Mouse (Mus musculus): ENCODE results near the gene Zbtb21. TPM values are rescaled to one million over a fixed set of nuclear protein-coding genes. Genes with fewer than 3 reads are reported as not detected.
A peak's percentile ranks its signal among the peaks of the same experiment; 100 is the strongest.
"Not testable (repeated sequence)": the region's sequence is repeated elsewhere in the genome, so short reads cannot be mapped to it uniquely, and the experiment has no call there.

The Zbtb21 gene
- total RNA-seq (2021): 1 to 10 TPM; 9.3 to 9.5 TPM

DNA sequence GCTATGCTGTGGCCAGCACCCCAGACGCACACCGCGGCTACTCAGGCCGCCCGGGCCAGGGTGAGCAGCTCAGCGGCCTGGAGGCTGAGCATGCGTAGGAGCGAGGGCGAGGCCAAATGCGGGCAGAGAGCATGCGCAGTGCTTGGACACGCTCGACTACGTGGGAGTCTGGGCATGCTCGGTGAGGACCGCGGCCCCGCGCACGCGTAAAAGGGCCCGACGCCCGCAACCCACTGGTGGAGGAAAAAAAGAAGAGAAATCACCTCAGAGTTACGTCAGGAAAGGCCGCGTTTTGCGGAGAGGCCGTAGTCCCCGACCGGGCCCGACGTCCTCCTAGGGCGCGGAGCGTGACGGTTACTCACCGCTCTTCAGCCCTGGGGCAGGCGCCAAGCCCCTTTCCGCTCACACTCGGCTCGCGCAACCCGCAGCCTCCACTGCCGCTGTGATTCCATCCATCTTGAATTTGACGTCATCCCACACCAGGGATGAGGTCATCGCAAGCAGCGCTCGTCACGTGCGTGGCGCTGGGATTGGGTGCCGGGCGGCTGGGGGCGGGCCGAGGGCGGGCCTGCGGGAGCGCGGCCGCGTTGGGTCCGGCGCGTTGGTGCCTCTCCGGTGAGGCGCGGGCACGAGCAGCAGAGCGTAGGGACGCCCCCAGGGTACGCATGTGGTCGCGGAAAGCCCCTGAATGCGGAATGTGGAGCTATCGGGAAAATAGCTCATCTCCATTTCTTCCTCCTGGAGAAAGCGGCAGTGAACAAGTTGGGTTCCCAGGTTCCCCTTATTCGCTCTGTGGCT lies at the start of gene Zbtb21, which contains the start of gene C2cd2:
Gene Zbtb21 (minus strand): TSS at position 472 of the 798 bp plus-strand sequence.
Gene C2cd2 (minus strand): TSS at position 448 of the 798 bp plus-strand sequence.
- intact Hi-C loops (cut with DNase I): loop anchor here (2.0 to 5.0 kb wide), 2 partner anchors 34 to 120 kb away; partner anchors contain the start of genes A630089N07Rik and B230307C23Rik
- DNase-seq: peak; percentile 97

DNA sequence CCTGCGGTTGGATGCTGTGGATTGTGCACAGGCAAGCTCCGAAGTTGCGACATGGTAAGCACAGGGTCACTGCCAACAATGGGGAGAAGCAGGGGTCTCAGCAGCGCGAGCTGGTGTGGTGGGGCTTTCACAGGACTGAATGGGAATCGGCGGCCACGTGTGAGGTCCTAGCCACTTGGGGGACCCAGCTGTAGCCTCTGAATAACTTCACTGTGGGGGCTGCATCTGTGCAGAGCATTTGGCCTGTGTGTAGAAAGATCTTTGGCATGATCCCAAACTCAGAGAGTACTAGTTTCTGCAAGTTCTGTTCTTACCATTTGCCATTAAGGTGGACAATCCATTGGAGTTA lies 34.9 kb upstream of the Zbtb21 start:
- not testable (repeated sequence) for DNase-seq
- intact Hi-C loops (cut with DNase I): loop anchor here (2.0 to 10.0 kb wide), 3 partner anchors 35 to 193 kb away; partner anchors contain the start of genes C2cd2 and Zbtb21

DNA sequence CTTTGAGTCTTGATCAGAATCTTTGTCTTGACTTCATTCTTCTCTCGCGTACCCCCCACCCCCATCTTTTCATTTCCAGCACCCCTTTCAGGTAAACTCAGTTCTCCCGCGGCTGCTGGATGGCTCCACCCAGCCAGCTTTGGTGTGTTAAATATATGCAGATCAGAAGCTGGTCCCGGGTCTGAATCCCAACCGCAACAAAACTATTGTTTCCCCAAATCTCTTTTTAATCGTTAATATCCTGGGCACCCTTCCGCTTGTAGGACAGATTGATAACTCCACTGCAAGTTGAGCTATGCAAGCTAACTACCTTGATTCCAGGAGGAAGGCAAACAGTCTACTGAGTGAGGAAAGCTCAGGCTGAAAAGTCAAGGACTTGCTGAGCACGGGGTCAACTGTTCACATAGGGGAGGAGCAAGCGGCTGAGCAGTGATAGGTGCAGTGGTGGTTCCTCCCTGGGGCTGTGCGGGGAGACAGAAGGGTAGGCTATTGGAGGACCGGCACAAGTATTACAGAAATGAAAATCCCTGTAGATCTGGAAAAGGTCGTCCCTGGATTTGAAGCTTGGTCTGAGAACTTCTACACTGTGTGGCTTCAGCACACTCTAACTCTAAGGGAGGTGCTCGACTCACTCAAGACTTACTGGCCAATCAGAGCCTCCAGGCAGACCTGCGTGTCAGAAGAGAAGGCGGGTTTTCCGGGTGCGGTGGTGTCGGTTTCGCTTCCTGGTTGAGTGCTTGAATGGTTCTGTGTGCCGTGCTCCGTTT lies 34.4 kb upstream of the Zbtb21 start, which contains the start of gene B230307C23Rik:
Gene B230307C23Rik (plus strand): TSS at position 700 of the 767 bp plus-strand sequence.
- intact Hi-C loops (cut with DNase I): loop anchor here (2.0 to 10.0 kb wide), 3 partner anchors 34 to 192 kb away; partner anchors contain the start of genes C2cd2 and Zbtb21
- peak; percentile 81 for DNase-seq

DNA sequence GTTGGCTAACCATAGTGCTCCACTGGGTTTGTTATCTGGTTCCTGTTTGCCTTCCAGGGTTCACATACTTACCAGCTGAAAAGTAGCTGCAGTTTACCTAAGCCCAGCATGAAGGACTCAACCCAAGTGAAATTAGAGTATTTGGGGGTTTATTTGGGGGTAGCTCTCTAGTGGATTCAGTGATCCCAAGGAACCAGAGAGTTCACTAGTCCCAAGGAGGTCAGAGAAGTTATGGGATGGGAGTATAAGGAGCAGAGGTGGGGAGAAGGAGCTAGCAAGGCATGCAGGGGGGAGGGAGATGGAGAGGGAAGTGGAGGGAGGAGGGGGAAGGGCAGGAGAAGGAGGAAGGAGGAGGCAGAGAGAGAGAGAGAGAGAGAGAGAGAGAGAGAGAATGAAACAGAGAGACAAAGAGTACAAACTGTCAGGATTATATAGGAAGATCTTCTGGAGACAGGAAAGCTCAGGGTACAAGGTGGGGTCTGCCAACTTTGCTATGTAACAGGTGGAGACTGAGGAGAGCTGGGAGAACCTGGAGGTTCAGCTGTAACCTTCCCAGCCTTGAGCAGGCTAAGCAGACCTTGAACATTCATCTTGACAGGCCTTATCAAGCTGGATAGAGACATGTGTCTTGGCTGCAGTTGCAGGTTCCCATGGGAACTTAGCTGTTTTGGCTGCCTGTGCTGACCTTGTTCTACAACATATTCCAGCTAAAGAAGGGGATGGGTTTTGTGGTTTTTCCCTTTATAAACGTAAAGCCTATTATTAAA lies 33.6 kb upstream of the Zbtb21 start:
- DNase-seq: peak; percentile 43 to 55
- intact Hi-C loops (cut with DNase I): loop anchor here (2.0 to 10.0 kb wide), 3 partner anchors 33 to 191 kb away; partner anchors contain the start of genes C2cd2 and Zbtb21

DNA sequence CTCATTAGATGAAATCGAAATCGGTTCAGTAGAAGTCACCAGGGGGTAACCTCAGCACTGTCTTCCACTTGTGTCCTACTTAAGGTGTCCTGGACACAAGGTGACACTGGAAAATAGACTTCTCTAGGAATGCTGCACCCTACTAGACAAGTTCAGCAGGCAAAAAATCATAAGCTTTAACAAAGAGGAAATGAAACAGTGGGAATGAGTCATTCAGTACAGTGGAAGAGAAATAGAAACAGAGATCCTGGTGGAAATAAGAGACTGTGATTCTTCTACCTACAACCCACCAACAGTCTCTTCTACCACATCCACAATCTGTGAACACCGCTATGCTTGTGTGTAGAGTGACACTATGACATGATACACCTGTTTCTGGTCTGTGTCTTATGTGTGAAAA lies 30.1 kb upstream of the Zbtb21 start:
- intact Hi-C loops (cut with DNase I): loop anchor here (10.0 kb wide), 1 partner anchor 188 kb away; no protein-coding TSS in a partner anchor
- DNase-seq: not testable (repeated sequence)

DNA sequence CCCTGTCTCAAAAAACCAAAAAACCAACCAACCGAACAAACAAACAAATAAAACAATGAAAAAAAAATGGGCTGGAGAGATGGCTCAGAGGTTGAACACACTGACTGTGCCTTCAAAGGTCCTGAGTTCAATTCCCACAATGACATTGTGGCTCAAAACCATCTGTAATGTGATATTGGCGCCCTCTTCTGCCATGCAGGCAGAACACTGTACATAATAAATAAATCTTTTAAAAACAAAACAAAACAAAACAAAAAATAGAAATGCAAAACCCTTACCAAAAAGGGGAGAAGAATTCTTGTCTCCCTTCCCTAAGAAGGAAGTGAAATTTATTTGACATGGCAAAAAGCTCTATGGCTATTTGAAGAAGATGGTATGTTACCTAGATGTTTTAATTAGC lies 29.1 kb upstream of the Zbtb21 start:
- no peak for DNase-seq
- intact Hi-C loops (cut with DNase I): loop anchor here (10.0 kb wide), 1 partner anchor 187 kb away; no protein-coding TSS in a partner anchor

DNA sequence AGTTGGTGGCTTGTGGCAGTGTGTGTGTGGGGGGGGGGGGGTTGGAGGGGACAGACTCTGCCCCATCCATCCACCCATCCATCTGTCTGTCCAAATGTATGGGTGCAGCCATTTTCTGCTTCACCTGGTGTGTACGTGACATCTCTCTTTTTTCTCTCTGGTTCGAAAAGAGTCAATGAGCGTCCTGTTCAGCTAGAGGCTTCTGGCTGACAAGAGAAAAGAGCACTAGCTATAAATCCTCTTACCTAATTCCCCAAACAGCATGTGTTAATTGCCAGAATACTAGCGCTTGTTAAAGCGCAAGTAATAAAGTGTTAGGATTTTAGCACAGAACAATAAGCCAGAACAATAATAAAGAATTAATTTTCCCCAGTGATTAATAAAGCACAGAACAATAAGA lies 22.2 kb upstream of the Zbtb21 start:
- intact Hi-C loops (cut with DNase I): no loop called here

DNA sequence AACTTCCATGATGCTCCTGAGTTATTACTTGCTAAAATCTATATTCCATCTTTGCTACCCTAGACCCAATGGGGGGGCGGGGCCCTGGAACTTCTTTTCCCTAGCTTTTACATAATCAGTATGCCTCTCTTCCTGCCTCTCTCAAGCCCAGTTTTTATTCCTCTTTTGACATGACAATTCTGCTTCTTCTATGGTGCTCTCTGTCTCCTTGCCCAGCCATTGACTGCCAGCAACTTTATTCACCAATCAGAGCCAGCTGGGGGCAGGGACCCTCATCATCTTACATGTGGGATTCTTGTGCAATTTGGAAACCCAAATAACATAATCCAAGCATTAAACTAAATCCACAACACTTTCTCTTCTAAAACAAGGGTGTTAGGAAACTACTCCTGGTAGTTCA lies 18.9 kb upstream of the Zbtb21 start:
- intact Hi-C loops (cut with DNase I): no loop called here

More for the DNA sequence above, 22.2 kb upstream of the Zbtb21 start:
- DNase-seq: no peak

DNA sequence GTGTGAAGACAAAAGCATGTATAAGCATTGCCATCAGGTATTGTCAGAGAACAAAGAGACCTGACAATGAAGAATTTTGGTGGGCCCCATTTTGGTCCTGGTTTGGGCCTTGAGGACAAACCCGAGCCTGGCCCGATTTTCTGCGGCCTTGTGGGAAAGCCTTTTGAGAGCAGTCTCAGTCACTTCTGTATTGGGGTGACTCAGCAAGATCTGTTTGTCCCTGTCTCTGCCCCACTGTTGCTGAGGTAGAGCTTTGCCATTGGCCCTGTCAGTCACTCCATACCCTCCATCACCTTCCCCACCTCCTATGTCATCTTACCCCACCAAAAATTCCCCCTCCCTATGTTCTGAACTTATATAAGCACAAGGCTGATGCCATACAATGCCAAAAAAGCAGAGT lies 15.3 kb upstream of the Zbtb21 start:
- no peak for DNase-seq
- intact Hi-C loops (cut with DNase I): no loop called here

More for the DNA sequence above, 18.9 kb upstream of the Zbtb21 start:
- no peak for DNase-seq

DNA sequence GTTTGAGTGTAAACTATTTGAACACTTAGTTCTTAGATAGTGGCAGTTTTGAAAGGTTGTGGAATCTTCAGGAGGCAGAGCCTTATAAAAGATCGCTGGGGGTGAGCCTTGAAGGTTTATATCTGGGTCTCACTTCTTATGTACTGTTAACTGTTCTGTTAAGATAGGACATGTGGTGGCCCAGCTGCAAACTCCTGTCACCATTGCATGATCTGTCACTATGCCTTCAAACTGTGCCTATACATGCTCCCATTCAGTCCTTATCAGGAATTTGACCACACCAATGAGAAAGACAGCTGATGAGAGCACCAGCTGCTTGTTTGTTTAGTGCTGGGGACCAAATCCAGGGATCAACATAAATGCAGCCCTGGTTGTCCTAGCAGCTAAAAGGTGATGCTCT lies 14.9 kb upstream of the Zbtb21 start:
- no peak for DNase-seq
- intact Hi-C loops (cut with DNase I): no loop called here

DNA sequence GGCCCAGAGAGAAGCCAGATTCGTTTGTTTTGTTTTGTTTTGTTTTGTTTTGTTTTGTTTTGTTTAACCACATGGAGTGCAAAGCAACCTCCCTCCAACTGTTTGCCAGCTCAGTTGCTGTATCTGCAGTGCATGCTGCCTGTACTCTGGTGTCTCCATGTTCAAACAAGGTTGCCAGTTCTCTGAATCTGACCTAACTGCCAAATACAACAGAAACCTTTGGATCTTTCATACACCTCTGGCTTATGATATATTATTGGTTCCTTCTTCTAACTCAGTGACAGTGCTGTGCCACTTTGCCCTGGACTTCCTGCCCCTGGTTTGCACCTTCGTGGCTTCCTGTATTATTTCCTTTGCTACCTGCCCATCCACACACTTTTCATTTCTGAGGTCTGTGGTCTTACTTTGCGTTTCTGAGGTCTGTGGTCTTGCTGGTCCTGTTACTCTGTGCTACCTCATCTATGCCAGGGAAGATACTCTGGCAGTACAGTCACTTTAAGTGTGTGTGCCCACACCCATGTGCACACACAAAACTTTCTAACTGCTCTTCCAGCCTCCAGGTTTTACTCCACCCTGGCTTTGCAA lies 1.6 kb upstream of the Zbtb21 start:
- DNase-seq: no peak
- intact Hi-C loops (cut with DNase I): loop anchor here (2.0 to 5.0 kb wide), 2 partner anchors 33 to 118 kb away; partner anchors contain the start of genes A630089N07Rik and B230307C23Rik

DNA sequence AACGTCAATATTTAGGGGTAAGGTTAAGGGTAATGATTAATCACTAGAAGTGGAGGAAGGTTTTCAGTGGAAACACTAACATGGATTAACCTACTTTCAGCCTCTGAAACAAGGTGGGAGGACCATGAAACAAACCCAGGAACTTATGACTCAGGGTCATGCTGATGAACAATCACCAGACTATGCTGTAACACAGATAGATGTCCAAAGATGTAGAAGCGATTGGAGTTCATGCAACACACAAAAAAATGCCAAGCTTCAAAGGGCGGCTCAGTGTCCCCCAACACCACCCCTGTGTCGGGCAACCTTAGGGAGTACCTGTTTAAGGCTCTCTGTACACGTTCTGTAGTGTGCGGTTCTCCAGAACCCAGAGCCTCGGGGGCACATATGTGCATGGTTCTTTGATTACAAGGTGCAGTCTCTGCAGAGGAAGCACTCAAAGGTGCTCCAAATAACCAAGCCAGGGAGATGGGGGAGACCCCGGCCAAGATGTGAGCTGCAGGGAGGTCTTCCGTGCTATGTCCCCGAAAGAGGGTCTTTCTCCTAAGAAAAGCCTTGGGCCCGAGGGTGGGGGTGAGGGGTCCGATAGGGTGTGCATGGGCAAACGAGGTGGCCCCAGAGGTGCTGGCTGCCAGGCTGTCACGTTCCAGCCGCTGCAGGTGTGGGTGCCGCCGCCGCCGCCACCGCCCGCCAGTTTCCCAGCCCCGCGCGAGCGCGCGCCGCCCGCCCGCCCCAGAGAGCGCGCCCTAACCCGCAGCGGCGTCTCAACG lies 856 bp downstream of the Zbtb21 start:
- peak in 1 of 2 experiments; percentile 15 for DNase-seq
- intact Hi-C loops (cut with DNase I): loop anchor here (1.0 to 5.0 kb wide), 4 partner anchors 35 to 121 kb away; partner anchors contain the start of genes A630089N07Rik, B230307C23Rik and Prdm15

DNA sequence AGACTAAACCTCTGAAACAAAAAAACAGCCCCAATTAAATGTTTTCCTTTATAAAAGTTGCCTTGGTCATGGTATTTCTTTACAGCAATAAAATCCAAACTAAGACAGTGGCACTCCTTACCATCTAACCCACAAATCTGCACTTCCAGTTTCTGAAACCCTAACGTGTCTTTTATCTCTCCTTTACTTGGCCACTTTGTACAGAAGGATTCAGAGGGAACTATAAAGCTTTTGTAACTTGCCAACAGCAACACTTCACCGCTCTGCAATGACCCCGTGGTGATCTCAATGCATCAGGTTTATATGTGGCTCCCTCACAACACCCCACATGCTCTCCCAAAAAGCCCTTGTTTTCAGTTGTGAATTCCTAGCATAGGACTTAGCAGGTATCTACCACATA lies 2.1 kb downstream of the Zbtb21 start:
- no peak for DNase-seq
- intact Hi-C loops (cut with DNase I): loop anchor here (2.0 to 5.0 kb wide), 2 partner anchors 110 to 122 kb away; partner anchors contain the start of genes A630089N07Rik and Prdm15

DNA sequence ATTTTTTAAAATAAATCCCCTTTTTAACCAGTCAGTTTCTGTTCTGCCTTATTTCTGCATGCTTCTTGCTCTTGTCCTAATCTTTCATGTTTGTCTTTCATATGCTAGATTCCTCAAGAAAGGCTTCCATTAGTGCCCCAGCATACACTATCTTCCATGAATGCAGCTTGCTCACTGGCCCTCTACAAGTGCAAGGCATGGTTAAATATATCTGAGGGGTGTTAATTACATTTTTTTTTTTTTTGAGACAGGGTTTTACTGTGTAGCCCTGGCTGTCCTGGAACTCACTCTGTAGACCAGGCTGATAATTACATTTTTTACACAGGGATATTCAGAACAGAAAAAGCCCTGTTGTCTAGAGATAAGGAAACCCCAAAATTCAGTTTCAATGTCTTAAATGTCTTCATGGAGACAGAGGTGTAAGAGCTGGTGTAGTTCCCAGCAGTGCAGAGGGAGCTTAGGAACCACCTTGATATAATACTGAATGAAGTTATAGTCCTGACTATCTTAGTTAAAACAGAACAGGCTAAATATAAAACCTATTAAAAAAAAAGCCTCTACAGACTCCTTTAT lies 3.9 kb downstream of the Zbtb21 start:
- DNase-seq: no peak
- intact Hi-C loops (cut with DNase I): no loop called here

DNA sequence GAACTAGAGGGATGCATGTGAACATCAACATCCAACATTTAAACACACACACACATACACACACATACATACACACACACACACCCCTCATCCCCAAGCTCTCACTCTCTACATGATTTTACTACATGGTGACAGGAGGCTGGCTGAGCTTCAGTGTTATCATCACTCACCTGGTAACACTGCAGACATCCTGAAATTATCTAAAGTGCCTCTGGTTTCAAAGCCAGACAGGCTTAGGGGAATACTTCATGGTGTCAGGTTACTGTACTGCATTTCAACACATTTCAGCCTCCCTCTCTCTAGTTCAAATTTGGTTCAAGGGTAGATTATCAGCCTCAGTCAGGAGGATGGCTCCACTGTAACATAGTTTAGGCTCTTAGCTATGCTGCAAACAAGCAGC lies 4.8 kb downstream of the Zbtb21 start:
- intact Hi-C loops (cut with DNase I): no loop called here
- DNase-seq: no peak

DNA sequence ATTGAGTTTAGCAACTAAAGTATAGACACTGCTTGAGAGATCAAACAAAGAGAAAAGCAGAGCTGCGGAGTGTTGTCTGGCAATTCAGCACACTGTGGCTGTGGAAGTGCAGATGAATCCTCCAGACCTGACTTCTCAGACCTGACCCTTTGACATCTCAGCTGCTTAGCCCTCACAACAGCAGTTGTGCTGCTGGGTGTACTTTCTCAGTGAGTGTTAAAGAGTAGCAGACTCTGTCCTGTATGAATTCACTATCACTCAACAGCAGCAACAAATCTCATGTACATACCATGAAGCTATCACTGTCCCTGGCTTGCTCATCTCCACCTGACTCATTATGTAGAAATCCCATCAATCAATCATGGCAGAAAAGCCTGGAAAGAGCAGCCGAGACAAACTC lies 6.4 kb downstream of the Zbtb21 start:
- intact Hi-C loops (cut with DNase I): no loop called here
- no peak for DNase-seq

DNA sequence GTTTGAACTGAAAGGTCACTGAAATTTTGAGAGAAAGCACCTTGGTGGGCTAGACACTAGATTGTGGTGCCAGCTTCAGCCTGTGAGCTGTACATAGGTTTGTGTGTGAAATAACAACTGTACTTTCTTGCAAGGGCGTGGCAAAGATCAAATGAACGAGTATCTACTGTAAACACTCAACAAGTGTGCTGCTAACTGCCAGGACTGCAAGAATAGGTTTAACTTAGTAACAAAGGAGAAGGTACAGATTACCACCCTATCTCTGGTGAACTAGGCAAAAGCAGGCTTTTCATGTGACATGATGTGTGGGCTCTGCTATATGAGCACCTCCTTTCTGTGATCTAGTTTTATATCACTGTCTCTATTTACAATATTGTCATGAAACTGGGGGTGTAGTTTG lies 9.1 kb downstream of the Zbtb21 start:
- intact Hi-C loops (cut with DNase I): no loop called here
- no peak for DNase-seq

DNA sequence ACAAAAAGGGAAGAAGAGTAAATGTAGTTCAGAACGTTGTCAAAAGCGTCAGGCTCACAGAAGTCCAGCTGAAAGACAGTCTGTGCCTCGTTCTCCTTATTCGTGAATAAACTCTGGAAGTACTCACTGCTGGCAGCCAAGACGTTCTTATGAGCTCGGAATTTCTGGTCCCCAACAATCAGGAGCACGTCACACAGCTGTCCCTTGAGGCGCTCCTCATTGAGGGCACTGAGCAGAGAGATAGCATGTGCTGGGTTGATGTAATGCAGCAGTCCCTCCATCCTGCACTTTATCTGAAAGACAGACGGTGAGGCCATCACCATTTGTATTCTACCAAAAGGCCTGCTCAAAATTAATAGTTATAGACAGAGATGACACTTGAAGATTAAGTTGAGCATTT lies 9.6 kb downstream of the Zbtb21 start:
- no peak for DNase-seq
- intact Hi-C loops (cut with DNase I): no loop called here

DNA sequence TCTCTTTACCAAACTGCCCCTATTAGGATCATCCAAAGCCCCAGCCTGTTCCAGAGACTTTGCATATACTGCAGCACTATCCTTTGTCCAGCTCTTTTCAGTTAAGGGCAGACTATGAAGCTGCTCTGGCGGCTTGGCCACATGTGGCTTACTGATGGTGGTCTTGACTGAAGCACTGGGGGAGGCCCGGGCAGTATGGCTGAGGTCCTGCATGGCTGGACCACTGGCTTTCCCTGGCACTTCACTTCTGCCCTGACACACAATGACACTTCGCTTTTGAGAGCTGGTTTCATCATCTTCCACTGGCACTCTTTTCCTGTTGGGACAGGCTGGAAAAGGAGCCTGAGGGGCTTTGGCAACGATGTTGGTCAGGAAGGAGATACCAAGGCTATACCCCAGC lies 10.1 kb downstream of the Zbtb21 start:
- no peak for DNase-seq
- intact Hi-C loops (cut with DNase I): no loop called here

Measured in heart, postnatal 36 days (tissue).